Mouse (Mus musculus) limb, embryonic 10.5 days (tissue): ENCODE data around the gene Tmem50a. TPM values are rescaled to one million over a fixed set of nuclear protein-coding genes. Genes with fewer than 3 reads are reported as not detected.
A peak's percentile ranks its signal among the peaks of the same experiment; 100 is the strongest.

Experiments used
- DNase-seq: peaks from one replicate; pipeline ENCODE4 v3.0.0-alpha.2; 2017; ENCODE audit warnings: low spot score
- H3K27ac ChIP-seq: fragments of 300-500 bp; sonication (generic); 2 replicates; pipeline ENCODE4 v1.5.1; 2016; ENCODE audit warnings: mild to moderate bottlenecking
- H3K27me3 ChIP-seq: fragments of 300-500 bp; sonication (generic); 2 replicates; pipeline ENCODE4 v1.6.1; 2016; ENCODE audit warnings: low read depth, mild to moderate bottlenecking; ENCODE audit not compliant: poor library complexity, severe bottlenecking
- H3K36me3 ChIP-seq: fragments of 300-500 bp; sonication (generic); 2 replicates; pipeline ENCODE4 v1.6.1; 2016; ENCODE audit warnings: mild to moderate bottlenecking, moderate library complexity
- H3K4me1 ChIP-seq: fragments of 300-500 bp; sonication (generic); 2 replicates; pipeline ENCODE4 v1.6.1; 2016
- H3K4me3 ChIP-seq: fragments of 300-500 bp; sonication (generic); 2 replicates; pipeline ENCODE4 v1.5.1; 2016; ENCODE audit warnings: mild to moderate bottlenecking, moderate library complexity
- H3K9me3 ChIP-seq: fragments of 300-500 bp; sonication (generic); replicated peaks from 2 replicates; pipeline ENCODE4 v1.6.1; 2016; ENCODE audit warnings: mild to moderate bottlenecking
- WGBS: fragments of 180-500 bp; shearing (Covaris S2); methylation state at CpG from one replicate; pipeline ENCODE4 v1.1.7; 2016; 5-methylcytosine and 5-hydroxymethylcytosine counted together
- polyA plus RNA-seq: library from polyadenylated mRNA; unstranded; fragments of >200 nt; fragmentation: Nextera tagmentation; extraction: Ambion mirVana; gene quantifications from 2 replicates; pipeline ENCODE4 v1.2.1, GENCODE M21; 2016

The Tmem50a gene
- polyA plus RNA-seq, 1 experiment from 2014 or later = 133 TPM

GRCm38 (mm10) chr4:134883808-134884207, 31.0 kb downstream of the Tmem50a start:
- WGBS = 86% methylated on average over 10 of the region's 10 CpGs
- Histone ChIP-seq H3K27me3 (no peaks in the 10 kb centered on the region), H3K36me3 (no peaks in the 10 kb centered on the region), H3K9me3 (no peaks in the 10 kb centered on the region), H3K4me3 (no peak overlapping the region), H3K27ac (no peak overlapping the region), H3K4me1 (peaks cover 19% of the 10 kb centered on the region)
- DNase-seq = no peak

- Histone ChIP-seq H3K36me3 (no peaks in the 10 kb centered on the region), H3K27ac (no peak overlapping the region), H3K9me3 (no peaks in the 10 kb centered on the region), H3K4me1 (peaks cover 15% of the 10 kb centered on the region), H3K27me3 (no peaks in the 10 kb centered on the region), H3K4me3 (no peak overlapping the region)
- peak; percentile 54 for DNase-seq
- WGBS = 35% methylated on average over 7 of the region's 7 CpGs
Measured at GRCm38 (mm10) chr4:134883266-134883665, 31.6 kb downstream of the Tmem50a start.

- WGBS = 31% methylated on average over 6 of the region's 6 CpGs
- peak; percentile 45 for DNase-seq
- Histone ChIP-seq H3K36me3 (no peaks in the 10 kb centered on the region), H3K27ac (0 out of 2 replicates have a peak overlapping the region, but pooled peaks have one; percentile 1), H3K4me1 (peaks cover 11% of the 10 kb centered on the region), H3K4me3 (peak overlapping the region; percentile 46), H3K9me3 (no peaks in the 10 kb centered on the region), H3K27me3 (no peaks in the 10 kb centered on the region)
Measured at GRCm38 (mm10) chr4:134880041-134880440, 34.8 kb downstream of the Tmem50a start.

- Histone ChIP-seq H3K4me1 (peaks cover 11% of the 10 kb centered on the region), H3K36me3 (no peaks in the 10 kb centered on the region), H3K9me3 (no peaks in the 10 kb centered on the region), H3K27me3 (no peaks in the 10 kb centered on the region), H3K27ac (peak overlapping the region; percentile 1; the same call in 1 of the 2 replicates), H3K4me3 (peak overlapping the region; percentile 46)
- peak; percentile 73 for DNase-seq
- 2% methylated on average over 17 of the region's 17 CpGs for WGBS
Measured at GRCm38 (mm10) chr4:134879410-134879981, 35.3 kb downstream of the Tmem50a start.

- no peak for DNase-seq
- Histone ChIP-seq H3K27ac (no peak overlapping the region), H3K4me3 (no peak overlapping the region), H3K4me1 (peaks cover 8% of the 10 kb centered on the region), H3K9me3 (no peaks in the 10 kb centered on the region), H3K27me3 (peaks cover 9% of the 10 kb centered on the region), H3K36me3 (no peaks in the 10 kb centered on the region)
- WGBS = 86% methylated on average over 9 of the region's 9 CpGs
Measured at GRCm38 (mm10) chr4:134876171-134876570, 38.7 kb downstream of the Tmem50a start.

- no peak overlapping the region for H3K27ac ChIP-seq
- 28% methylated on average over 2 of the region's 2 CpGs for WGBS
- H3K4me3 ChIP-seq = no peak overlapping the region
- peaks cover 22% of the 10 kb centered on the region for H3K4me1 ChIP-seq
- no peaks in the 10 kb centered on the region for H3K36me3 ChIP-seq
- peaks cover 50% of the 10 kb centered on the region for H3K27me3 ChIP-seq
- no peak for DNase-seq
- no peaks in the 10 kb centered on the region for H3K9me3 ChIP-seq
Measured at GRCm38 (mm10) chr4:134871950-134872349, 42.9 kb downstream of the Tmem50a start.

GRCm38 (mm10) chr4:134871477-134871876, 43.3 kb downstream of the Tmem50a start:
- no peaks in the 10 kb centered on the region for H3K36me3 ChIP-seq
- DNase-seq = no peak
- no peaks in the 10 kb centered on the region for H3K9me3 ChIP-seq
- H3K4me3 ChIP-seq = no peak overlapping the region
- peaks cover 22% of the 10 kb centered on the region for H3K4me1 ChIP-seq
- H3K27ac ChIP-seq = no peak overlapping the region
- 38% methylated on average over 4 of the region's 4 CpGs for WGBS
- peaks cover 50% of the 10 kb centered on the region for H3K27me3 ChIP-seq

- WGBS = 46% methylated on average over 7 of the region's 7 CpGs
- peaks cover 50% of the 10 kb centered on the region for H3K27me3 ChIP-seq
- H3K4me3 ChIP-seq = peak overlapping the region; percentile 32
- DNase-seq = no peak
- peaks cover 22% of the 10 kb centered on the region for H3K4me1 ChIP-seq
- H3K9me3 ChIP-seq = no peaks in the 10 kb centered on the region
- H3K27ac ChIP-seq = 0 out of 2 replicates have a peak overlapping the region, but pooled peaks have one; percentile 38
- no peaks in the 10 kb centered on the region for H3K36me3 ChIP-seq
Measured at GRCm38 (mm10) chr4:134869815-134870375, 44.9 kb downstream of the Tmem50a start.

- Histone ChIP-seq H3K36me3 (no peaks in the 10 kb centered on the region), H3K27ac (0 out of 2 replicates have a peak overlapping the region, but pooled peaks have one; percentile 38), H3K9me3 (no peaks in the 10 kb centered on the region), H3K27me3 (peaks cover 50% of the 10 kb centered on the region), H3K4me3 (peak overlapping the region; percentile 32), H3K4me1 (peaks cover 22% of the 10 kb centered on the region)
- peak; percentile 47 for DNase-seq
- 11% methylated on average over 16 of the region's 16 CpGs for WGBS
Measured at GRCm38 (mm10) chr4:134869068-134869730, 45.6 kb downstream of the Tmem50a start.

- Histone ChIP-seq H3K36me3 (no peaks in the 10 kb centered on the region), H3K27me3 (peaks cover 50% of the 10 kb centered on the region), H3K4me1 (peaks cover 22% of the 10 kb centered on the region), H3K9me3 (no peaks in the 10 kb centered on the region), H3K27ac (no peak overlapping the region), H3K4me3 (no peak overlapping the region; the same call in 1 of the 2 replicates)
- WGBS = 26% methylated on average over 8 of the region's 9 CpGs
- no peak for DNase-seq
Measured at GRCm38 (mm10) chr4:134868490-134868889, 46.3 kb downstream of the Tmem50a start.

GRCm38 (mm10) chr4:134868065-134868464, 46.8 kb downstream of the Tmem50a start:
- peaks cover 50% of the 10 kb centered on the region for H3K27me3 ChIP-seq
- 90% methylated on average over 10 of the region's 10 CpGs for WGBS
- H3K27ac ChIP-seq = no peak overlapping the region
- H3K4me1 ChIP-seq = peaks cover 22% of the 10 kb centered on the region
- no peaks in the 10 kb centered on the region for H3K9me3 ChIP-seq
- no peak for DNase-seq
- H3K4me3 ChIP-seq = no peak overlapping the region
- no peaks in the 10 kb centered on the region for H3K36me3 ChIP-seq

GRCm38 (mm10) chr4:134867661-134868060, 47.2 kb downstream of the Tmem50a start:
- Histone ChIP-seq H3K4me3 (no peak overlapping the region), H3K4me1 (peaks cover 22% of the 10 kb centered on the region), H3K9me3 (no peaks in the 10 kb centered on the region), H3K27ac (no peak overlapping the region), H3K27me3 (peaks cover 50% of the 10 kb centered on the region), H3K36me3 (no peaks in the 10 kb centered on the region)
- DNase-seq = no peak
- WGBS = 93% methylated on average over 8 of the region's 8 CpGs

- Histone ChIP-seq H3K4me1 (peaks cover 22% of the 10 kb centered on the region), H3K9me3 (no peaks in the 10 kb centered on the region), H3K4me3 (no peak overlapping the region), H3K27me3 (peaks cover 49% of the 10 kb centered on the region), H3K27ac (no peak overlapping the region), H3K36me3 (no peaks in the 10 kb centered on the region)
- WGBS = 89% methylated on average over 8 of the region's 8 CpGs
- no peak for DNase-seq
Measured at GRCm38 (mm10) chr4:134867213-134867612, 47.6 kb downstream of the Tmem50a start.
